Comparison of ENCODE assay signal across 9 mouse cellular contexts in genomic region chr8:123514136-123514535, GRCm38 (mm10). TPM values are rescaled to one million over a fixed set of nuclear protein-coding genes. Genes with fewer than 3 reads are reported as not detected.
A peak's percentile ranks its signal among the peaks of the same experiment; 100 is the strongest.
DNase-seq lines count a peak whose midpoint lies in the region; ATAC-seq lines count a peak whose summit lies in the region.
"Had no signal": no experiment of that assay in that cellular context is flagged by ENCODE, and none has a peak within 500 bp of the region (broad histone marks: within the 10 kb centered on the region; RNA-seq: fewer than 3 reads in every experiment).

No protein-coding gene starts in this region.

- peaks cover 10% of the 10 kb centered on the region for H3K36me3 ChIP-seq in heart, embryonic 12.5 days
- peaks cover 25% of the 10 kb centered on the region for H3K36me3 ChIP-seq in hindbrain, embryonic 12.5 days
- peaks cover 23% of the 10 kb centered on the region for H3K36me3 ChIP-seq in midbrain, embryonic 13.5 days

- H3K9me3 ChIP-seq in heart, embryonic 12.5 days (replicated peaks) = no peaks in the 10 kb centered on the region
- H3K9me3 ChIP-seq in hindbrain, embryonic 12.5 days (replicated peaks) = no peaks in the 10 kb centered on the region
- no peaks in the 10 kb centered on the region for H3K9me3 ChIP-seq in midbrain, embryonic 13.5 days

- peak overlapping the region; percentile 66 for H3K4me3 ChIP-seq in heart, embryonic 12.5 days
- peak overlapping the region; percentile 50 for H3K4me3 ChIP-seq in brown adipose tissue, adult 24 weeks (ENCODE audit: insufficient read depth, low read depth, low read length)
- H3K4me3 ChIP-seq in hindbrain, embryonic 12.5 days = peak overlapping the region; percentile 71
- peak overlapping the region; percentile 87 for H3K4me3 ChIP-seq in midbrain, embryonic 13.5 days (replicated peaks)

- H3K4me2 ChIP-seq in heart, embryonic 12.5 days = peak overlapping the region; percentile 98
- H3K4me2 ChIP-seq in hindbrain, embryonic 12.5 days (replicated peaks) = peak overlapping the region; percentile 62
- H3K4me2 ChIP-seq in midbrain, embryonic 13.5 days (replicated peaks) = peak overlapping the region; percentile 82

- WGBS in heart, embryonic 12.5 days = 3% methylated on average over 9 of the region's 9 CpGs
- WGBS in hindbrain, embryonic 12.5 days = 5% methylated on average over 9 of the region's 9 CpGs
- 1% methylated on average over 9 of the region's 9 CpGs for WGBS in midbrain, embryonic 13.5 days

- peaks cover 27% of the 10 kb centered on the region for H3K4me1 ChIP-seq in heart, embryonic 12.5 days (replicated peaks)
- no peaks in the 10 kb centered on the region for H3K4me1 ChIP-seq in brown adipose tissue, adult 24 weeks (ENCODE audit: control insufficient read depth, insufficient read depth, insufficient read length, low read length)
- H3K4me1 ChIP-seq in hindbrain, embryonic 12.5 days = peaks cover 19% of the 10 kb centered on the region
- H3K4me1 ChIP-seq in midbrain, embryonic 13.5 days (replicated peaks) = peaks cover 34% of the 10 kb centered on the region

- no peak overlapping the region for H3K27ac ChIP-seq in heart, embryonic 12.5 days (ENCODE audit: poor library complexity, severe bottlenecking)
- H3K27ac ChIP-seq in brown adipose tissue, adult 24 weeks (replicated peaks; ENCODE audit: low read depth, low read length) = no peak overlapping the region
- H3K27ac ChIP-seq in hindbrain, embryonic 12.5 days = peak overlapping the region; percentile 94
- H3K27ac ChIP-seq in midbrain, embryonic 13.5 days = peak overlapping the region; percentile 97

- no peak for ATAC-seq in heart, embryonic 12.5 days (ENCODE audit: insufficient number of reproducible peaks, low FRiP score)
- ATAC-seq in hindbrain, embryonic 12.5 days (ENCODE audit: low FRiP score) = no peak
- ATAC-seq in midbrain, embryonic 13.5 days = no peak

- no peak for DNase-seq in heart, adult 11 months
- DNase-seq in spleen, adult 18-20 months = no peak
- no peak for DNase-seq in layer of hippocampus, adult 8-10 months (ENCODE audit: low spot score in 2 of 2)
- DNase-seq in cerebellum, adult 9-11 months = no peak
- DNase-seq: kidney, postnatal 25 days had no signal

- peak overlapping the region; percentile 76; the same call in 1 of the 2 replicates for H3K9ac ChIP-seq in heart, embryonic 12.5 days
- peak overlapping the region; percentile 78 for H3K9ac ChIP-seq in hindbrain, embryonic 12.5 days
- H3K9ac ChIP-seq in midbrain, embryonic 13.5 days (replicated peaks) = peak overlapping the region; percentile 96

- H3K27me3 ChIP-seq in heart, embryonic 12.5 days (replicated peaks) = peaks cover 57% of the 10 kb centered on the region
- H3K27me3 ChIP-seq in hindbrain, embryonic 12.5 days = 0 out of 2 replicates have a peak, but pooled peaks cover 4% of the 10 kb centered on the region
- peaks cover 10% of the 10 kb centered on the region for H3K27me3 ChIP-seq in midbrain, embryonic 13.5 days

RNA-seq across cellular contexts. Expression of gene Dbndd1, which starts 1.1 kb away (rescaled TPM):
- 1.5 and 1.7 TPM in 2 replicates for polyA plus RNA-seq in heart, embryonic 12.5 days (2016; fragmentation: Nextera tagmentation; extraction: Ambion mirVana)
- polyA plus RNA-seq in brown adipose tissue, adult 24 weeks (2012; ENCODE audit: insufficient read depth, insufficient read length, missing spikeins) = not detected in 2 replicates
- 48.0 and 48.8 TPM in 2 replicates for polyA plus RNA-seq in hindbrain, embryonic 12.5 days (2016; fragmentation: Nextera tagmentation; extraction: Ambion mirVana)
- 88.8 and 93.3 TPM in 2 replicates for polyA plus RNA-seq in midbrain, embryonic 13.5 days (2015; fragmentation: Nextera tagmentation; extraction: Ambion mirVana)
- 10 to 100 TPM in 3 of 4 experiments, 1 to 10 TPM in 1; 8.4 to 14.1 (median 11.5) TPM for total RNA-seq in layer of hippocampus, adult 8-10 months (2022)

RNA-seq across cellular contexts. Expression of gene Gas8, which starts 4.5 kb away (rescaled TPM):
- 14.4 and 15.8 TPM in 2 replicates for polyA plus RNA-seq in heart, embryonic 12.5 days (2016; fragmentation: Nextera tagmentation; extraction: Ambion mirVana)
- 2.1 and 2.3 TPM in 2 replicates for polyA plus RNA-seq in brown adipose tissue, adult 24 weeks (2012; ENCODE audit: insufficient read depth, insufficient read length, missing spikeins)
- polyA plus RNA-seq in hindbrain, embryonic 12.5 days (2016; fragmentation: Nextera tagmentation; extraction: Ambion mirVana) = 41.7 and 44.6 TPM in 2 replicates
- polyA plus RNA-seq in midbrain, embryonic 13.5 days (2015; fragmentation: Nextera tagmentation; extraction: Ambion mirVana) = 40.8 and 44.3 TPM in 2 replicates
- 10 to 100 TPM; 23.2 to 33.1 (median 26.7) TPM for total RNA-seq in layer of hippocampus, adult 8-10 months (2022)

RNA-seq across cellular contexts. Expression of gene Afg3l1, which starts 36.4 kb away (rescaled TPM):
- 56.4 and 61.8 TPM in 2 replicates for polyA plus RNA-seq in heart, embryonic 12.5 days (2016; fragmentation: Nextera tagmentation; extraction: Ambion mirVana)
- polyA plus RNA-seq in brown adipose tissue, adult 24 weeks (2012; ENCODE audit: insufficient read depth, insufficient read length, missing spikeins) = 32.8 and 41.6 TPM in 2 replicates
- polyA plus RNA-seq in hindbrain, embryonic 12.5 days (2016; fragmentation: Nextera tagmentation; extraction: Ambion mirVana) = 64.7 and 66.5 TPM in 2 replicates
- 59.3 and 62.1 TPM in 2 replicates for polyA plus RNA-seq in midbrain, embryonic 13.5 days (2015; fragmentation: Nextera tagmentation; extraction: Ambion mirVana)
- total RNA-seq in layer of hippocampus, adult 8-10 months (2022) = 10 to 100 TPM; 28.3 to 36.0 (median 32.2) TPM

Comparison
In these comparisons a context has a peak if more than half of its experiments do, and no peak if none do; other contexts are left out.
1. H3K27ac ChIP-seq: peak in hindbrain, embryonic 12.5 days (single experiment) and midbrain, embryonic 13.5 days (single experiment); none in heart, embryonic 12.5 days (single experiment) and brown adipose tissue, adult 24 weeks (single experiment).
2. RNA of gene Dbndd1, which starts 1.1 kb away (polyA plus RNA-seq): 88.8 to 93.3 TPM in midbrain, embryonic 13.5 days and 48.0 to 48.8 TPM in hindbrain, embryonic 12.5 days; 1.5 to 1.7 TPM in heart, embryonic 12.5 days and not detected in brown adipose tissue, adult 24 weeks; every median in the first group is over 10 times any median in the second.
3. Peak in every context shown above with its lines, with median percentiles within 50 percentile points of each other: H3K4me2 ChIP-seq, H3K4me3 ChIP-seq and H3K9ac ChIP-seq.